Mouse (Mus musculus) midbrain, embryonic 10.5 days (tissue): ENCODE measurements at regions not wholly inside any gene's neighbourhood (a gene's known extent, or its start where the extent isn't known, plus 50 kb on each side); places are given as distances from the start of the nearest gene placed in this dataset.

Source experiments
- DNase-seq: peaks from one replicate; pipeline ENCODE4 v3.0.0-alpha.2; 2017; ENCODE audit warnings: low spot score
- H3K27ac ChIP-seq: fragments of 300-500 bp; sonication (generic); replicated peaks from 2 replicates; pipeline ENCODE4 v1.5.1; 2016; ENCODE audit warnings: mild to moderate bottlenecking
- H3K27me3 ChIP-seq: fragments of 300-500 bp; sonication (generic); 2 replicates; pipeline ENCODE4 v1.6.1; 2016; ENCODE audit warnings: low read depth, mild to moderate bottlenecking; ENCODE audit not compliant: poor library complexity, severe bottlenecking
- H3K36me3 ChIP-seq: fragments of 300-500 bp; sonication (generic); 2 replicates; pipeline ENCODE4 v1.6.1; 2016; ENCODE audit warnings: mild to moderate bottlenecking, moderate library complexity
- H3K4me1 ChIP-seq: fragments of 300-500 bp; sonication (generic); 2 replicates; pipeline ENCODE4 v1.6.1; 2016
- H3K4me3 ChIP-seq: fragments of 300-500 bp; sonication (generic); 2 replicates; pipeline ENCODE4 v1.5.1; 2016; ENCODE audit warnings: mild to moderate bottlenecking, moderate library complexity
- H3K9me3 ChIP-seq: fragments of 300-500 bp; sonication (generic); replicated peaks from 2 replicates; pipeline ENCODE4 v1.6.1; 2016; ENCODE audit warnings: mild to moderate bottlenecking
- WGBS: fragments of 180-500 bp; shearing (Covaris S2); methylation state at CpG from one replicate; pipeline ENCODE4 v1.1.7; 2016; 5-methylcytosine and 5-hydroxymethylcytosine counted together

DNA sequence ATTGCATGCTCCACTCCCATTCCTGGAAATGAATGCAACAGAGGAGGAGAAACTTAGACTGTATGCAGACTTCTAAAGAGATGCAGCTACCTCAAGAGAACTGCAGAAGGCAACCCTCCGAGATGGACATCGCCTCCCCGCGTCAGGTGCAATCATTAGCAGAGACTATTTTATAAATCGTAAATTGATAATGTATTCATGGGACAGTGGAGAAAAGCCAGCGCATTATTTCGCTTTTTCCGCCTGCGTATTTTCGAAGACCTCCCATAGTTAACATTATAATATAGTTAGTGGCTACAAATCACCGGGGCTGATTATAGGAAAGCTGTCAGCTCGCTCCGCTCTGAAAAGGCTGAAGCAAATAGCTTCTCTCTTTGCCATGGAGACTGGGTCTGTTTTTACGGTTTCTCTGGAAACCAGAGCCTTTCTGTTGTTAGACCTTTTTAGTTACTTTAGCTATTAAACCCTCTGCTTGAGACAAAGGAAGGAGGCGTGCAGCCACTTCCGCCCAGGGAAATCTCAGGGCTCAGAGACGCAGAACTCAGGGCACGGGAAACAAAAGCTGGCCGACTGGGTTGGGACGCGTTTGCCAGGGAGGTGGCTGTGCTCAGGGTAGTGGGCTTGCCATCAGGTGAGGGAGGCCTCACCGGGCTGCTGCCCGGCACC is 113.0 kb upstream of the A230072I06Rik start:
- peak overlapping the region; percentile 33 for H3K4me3 ChIP-seq
- DNase-seq = peak; percentile 53
- H3K27ac ChIP-seq = peak overlapping the region; percentile 82
- H3K4me1 ChIP-seq = peaks cover 57% of the 10 kb centered on the region
- no peaks in the 10 kb centered on the region for H3K36me3 ChIP-seq
- 26% methylated on average over 23 of the region's 23 CpGs for WGBS
- H3K9me3 ChIP-seq = no peaks in the 10 kb centered on the region
- H3K27me3 ChIP-seq = peaks cover 82% of the 10 kb centered on the region

DNA sequence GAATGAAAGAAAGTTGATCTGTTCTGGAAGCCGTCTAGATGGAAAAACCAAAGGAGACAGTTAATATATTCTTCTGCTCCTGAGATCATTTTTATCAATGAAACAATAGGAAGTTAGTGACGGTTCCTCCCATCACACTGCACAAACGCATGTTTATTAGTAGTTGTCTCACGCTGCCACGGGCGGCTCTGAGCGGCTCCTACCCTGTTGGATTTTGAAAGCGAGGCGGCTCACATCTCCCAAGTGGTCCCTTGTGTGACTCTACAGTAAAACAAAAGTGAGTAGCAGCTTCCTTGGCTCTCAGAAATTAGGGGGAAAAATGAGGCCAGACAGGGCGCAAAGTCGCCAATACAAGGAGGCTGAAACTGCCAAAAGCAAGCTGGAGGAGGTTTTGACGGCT is 106.8 kb upstream of the A230072I06Rik start:
- no peaks in the 10 kb centered on the region for H3K36me3 ChIP-seq
- peaks cover 64% of the 10 kb centered on the region for H3K27me3 ChIP-seq
- DNase-seq = no peak
- WGBS = 90% methylated on average over 12 of the region's 12 CpGs
- no peak overlapping the region for H3K27ac ChIP-seq
- peaks cover 22% of the 10 kb centered on the region for H3K4me1 ChIP-seq
- H3K9me3 ChIP-seq = no peaks in the 10 kb centered on the region
- no peak overlapping the region for H3K4me3 ChIP-seq

DNA sequence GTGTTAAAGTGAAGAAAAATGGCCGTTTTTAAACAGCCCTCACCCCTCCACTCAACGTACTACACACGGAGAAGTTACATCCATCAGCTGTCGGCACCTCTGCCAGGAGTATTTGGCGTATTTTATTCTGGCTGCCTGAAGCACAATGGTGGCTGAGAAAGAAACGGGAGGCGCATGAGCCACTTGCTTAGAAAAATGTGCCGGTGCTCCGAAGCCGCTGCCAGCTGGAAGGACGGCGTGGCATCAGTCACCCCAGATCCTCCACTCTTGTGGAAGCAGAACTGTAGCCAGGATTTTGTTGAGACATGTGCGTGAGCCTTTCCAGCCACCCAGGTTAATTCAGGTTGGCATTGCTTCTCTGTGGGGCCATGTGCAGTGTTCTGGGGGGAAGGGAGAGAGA is 103.1 kb upstream of the A230072I06Rik start:
- H3K4me1 ChIP-seq = peaks cover 5% of the 10 kb centered on the region; the same call in 1 of the 2 replicates
- no peak overlapping the region for H3K27ac ChIP-seq
- no peak for DNase-seq
- no peaks in the 10 kb centered on the region for H3K36me3 ChIP-seq
- no peaks in the 10 kb centered on the region for H3K9me3 ChIP-seq
- H3K4me3 ChIP-seq = no peak overlapping the region
- 93% methylated on average over 13 of the region's 13 CpGs for WGBS
- peaks cover 31% of the 10 kb centered on the region for H3K27me3 ChIP-seq

DNA sequence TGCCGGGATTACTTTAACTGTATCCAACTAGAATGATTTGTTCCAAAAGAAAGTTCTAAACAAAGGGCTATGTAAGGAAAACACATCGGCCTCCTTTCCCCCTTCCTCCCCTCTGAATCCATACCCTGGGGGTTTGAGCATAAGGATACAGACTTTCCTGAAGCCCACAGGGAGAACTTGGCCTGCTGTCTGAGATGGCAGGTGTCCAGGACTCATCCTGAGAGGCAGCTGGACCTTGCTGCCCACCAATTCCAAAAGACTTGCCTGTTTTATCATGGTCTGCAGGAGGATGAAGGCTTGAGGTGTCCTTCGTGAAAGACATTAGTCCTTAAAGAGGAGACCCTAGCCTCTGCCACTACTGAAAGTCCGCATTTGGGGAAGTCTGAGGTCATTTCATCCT is 94.0 kb upstream of the A230072I06Rik start:
- no peaks in the 10 kb centered on the region for H3K36me3 ChIP-seq
- 81% methylated on average over 4 of the region's 4 CpGs for WGBS

DNA sequence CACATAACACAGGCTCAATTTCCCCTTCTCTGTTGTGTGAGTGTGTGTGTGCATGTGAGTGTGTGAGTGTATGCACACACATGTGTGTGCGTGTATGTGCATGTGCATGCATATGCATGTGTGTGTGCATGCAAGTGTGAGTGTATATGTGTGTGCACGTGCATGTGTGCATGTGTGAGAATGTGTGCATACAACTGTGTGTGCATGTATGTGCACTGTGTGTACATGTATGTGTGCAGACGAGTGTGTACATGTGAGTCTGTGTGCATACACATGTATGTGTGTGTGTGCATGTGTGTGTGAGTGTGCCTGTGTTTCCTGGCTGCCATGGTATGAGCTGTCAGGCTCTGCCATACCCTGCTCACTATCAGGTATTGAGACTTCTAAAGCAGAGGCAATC is 91.3 kb upstream of the A230072I06Rik start:
- WGBS = 85% methylated on average over 3 of the region's 3 CpGs
- no peaks in the 10 kb centered on the region for H3K9me3 ChIP-seq
- H3K4me1 ChIP-seq = peaks cover 8% of the 10 kb centered on the region; the same call in 1 of the 2 replicates
- no peak overlapping the region for H3K4me3 ChIP-seq
- H3K27ac ChIP-seq = no peak overlapping the region
- no peak for DNase-seq
- H3K36me3 ChIP-seq = no peaks in the 10 kb centered on the region
- H3K27me3 ChIP-seq = peaks cover 23% of the 10 kb centered on the region

More for the DNA sequence above, 94.0 kb upstream of the A230072I06Rik start:
- peaks cover 8% of the 10 kb centered on the region; the same call in 1 of the 2 replicates for H3K4me1 ChIP-seq
- no peak overlapping the region for H3K27ac ChIP-seq
- DNase-seq = no peak
- H3K9me3 ChIP-seq = no peaks in the 10 kb centered on the region
- peaks cover 38% of the 10 kb centered on the region for H3K27me3 ChIP-seq
- no peak overlapping the region for H3K4me3 ChIP-seq

DNA sequence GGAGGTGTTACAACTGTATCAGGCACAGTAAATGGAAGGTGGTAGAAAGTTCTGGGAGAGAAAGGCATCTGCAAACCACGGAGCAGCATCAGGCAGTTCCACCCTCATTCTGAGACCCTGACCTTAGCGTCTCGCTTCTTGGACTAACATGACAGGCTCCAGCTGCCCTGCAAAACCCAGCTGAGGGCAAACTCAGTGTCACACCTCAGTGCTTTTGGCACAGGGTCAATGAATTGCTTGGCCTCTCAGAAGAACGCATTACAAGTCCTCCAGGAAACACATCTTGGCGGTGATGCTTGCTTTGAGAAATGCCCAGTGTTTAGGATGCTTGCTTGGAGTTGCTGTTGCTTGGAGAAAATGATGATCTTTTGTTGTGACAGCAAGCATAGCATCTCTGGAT is 90.2 kb upstream of the A230072I06Rik start:
- Histone ChIP-seq H3K9me3 (no peaks in the 10 kb centered on the region), H3K36me3 (no peaks in the 10 kb centered on the region), H3K27ac (no peak overlapping the region), H3K4me1 (peaks cover 8% of the 10 kb centered on the region; the same call in 1 of the 2 replicates), H3K4me3 (no peak overlapping the region), H3K27me3 (peaks cover 17% of the 10 kb centered on the region; the same call in 1 of the 2 replicates)
- DNase-seq = no peak
- WGBS = 74% methylated on average over 5 of the region's 5 CpGs

DNA sequence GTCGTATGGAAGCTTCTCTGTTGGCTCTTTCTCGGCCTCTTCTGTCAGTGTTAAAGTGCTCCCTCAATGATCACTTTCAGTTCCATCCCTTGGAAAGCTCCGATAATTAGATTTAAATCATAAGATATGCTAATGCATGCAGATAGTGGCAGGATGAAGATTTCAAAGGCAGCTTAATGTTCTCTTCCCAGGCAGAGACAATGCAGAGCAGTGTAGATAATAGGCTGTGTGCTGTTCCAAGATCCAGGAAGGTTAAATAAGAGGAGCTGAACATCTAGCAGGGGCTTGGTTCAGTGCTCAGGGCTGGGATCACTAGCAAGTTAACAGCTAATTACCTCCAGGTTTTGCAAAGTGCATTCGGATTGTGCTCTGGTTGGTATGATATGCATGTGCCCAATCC is 89.7 kb upstream of the A230072I06Rik start:
- H3K27ac ChIP-seq = no peak overlapping the region
- H3K4me3 ChIP-seq = no peak overlapping the region
- WGBS = 73% methylated on average over 4 of the region's 4 CpGs
- DNase-seq = no peak
- H3K36me3 ChIP-seq = no peaks in the 10 kb centered on the region
- H3K27me3 ChIP-seq = peaks cover 17% of the 10 kb centered on the region; the same call in 1 of the 2 replicates
- no peaks in the 10 kb centered on the region for H3K9me3 ChIP-seq
- H3K4me1 ChIP-seq = peaks cover 8% of the 10 kb centered on the region; the same call in 1 of the 2 replicates

DNA sequence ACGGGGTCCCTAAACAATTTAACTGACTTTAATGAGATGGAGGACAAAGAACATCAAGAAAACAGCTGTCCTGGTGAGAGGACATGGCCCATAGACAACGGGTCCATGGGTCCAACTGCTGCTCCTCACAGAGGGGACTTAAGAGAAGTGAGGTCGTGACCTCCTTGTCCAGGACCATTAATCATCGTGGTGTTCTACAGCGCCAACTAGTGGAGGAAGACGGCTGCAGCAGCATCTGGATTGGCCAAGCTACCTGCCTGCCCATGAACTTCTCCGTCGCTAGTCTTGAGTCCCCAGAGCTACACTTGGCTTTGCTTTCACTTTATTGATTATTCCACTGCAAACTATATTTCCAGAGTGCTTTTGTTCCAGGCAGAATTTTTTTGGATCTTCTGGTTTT is 86.6 kb upstream of the A230072I06Rik start:
- peaks cover 10% of the 10 kb centered on the region for H3K4me1 ChIP-seq
- H3K4me3 ChIP-seq = no peak overlapping the region
- H3K27me3 ChIP-seq = peaks cover 16% of the 10 kb centered on the region; the same call in 1 of the 2 replicates
- no peaks in the 10 kb centered on the region for H3K9me3 ChIP-seq
- DNase-seq = peak; percentile 43
- 28% methylated on average over 8 of the region's 8 CpGs for WGBS
- H3K36me3 ChIP-seq = no peaks in the 10 kb centered on the region
- H3K27ac ChIP-seq = no peak overlapping the region

DNA sequence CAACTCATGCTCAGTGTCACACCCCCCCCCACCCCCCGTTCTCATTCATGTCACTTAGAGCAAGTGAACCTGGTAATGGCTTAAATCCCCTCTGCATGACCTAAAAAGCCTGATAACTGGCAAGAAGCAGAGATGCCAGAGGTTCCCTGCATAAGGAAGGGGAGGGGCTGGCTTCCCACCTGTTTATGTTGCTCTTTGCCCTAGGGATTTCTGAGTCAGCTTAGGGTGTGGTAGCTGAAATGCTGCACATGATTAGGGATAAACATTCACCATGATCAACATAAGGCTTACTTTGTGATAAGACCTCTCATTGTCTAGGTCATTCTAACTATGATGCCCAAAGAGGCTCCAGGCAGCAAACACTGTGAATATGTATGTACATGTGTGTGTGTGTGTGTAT is 72.7 kb upstream of the A230072I06Rik start:
- H3K27ac ChIP-seq = no peak overlapping the region
- H3K4me3 ChIP-seq = no peak overlapping the region
- H3K4me1 ChIP-seq = peaks cover 15% of the 10 kb centered on the region
- no peaks in the 10 kb centered on the region for H3K36me3 ChIP-seq
- peaks cover 38% of the 10 kb centered on the region for H3K27me3 ChIP-seq
- 88% methylated on average over 1 of the region's 1 CpGs for WGBS
- no peak for DNase-seq
- H3K9me3 ChIP-seq = no peaks in the 10 kb centered on the region

DNA sequence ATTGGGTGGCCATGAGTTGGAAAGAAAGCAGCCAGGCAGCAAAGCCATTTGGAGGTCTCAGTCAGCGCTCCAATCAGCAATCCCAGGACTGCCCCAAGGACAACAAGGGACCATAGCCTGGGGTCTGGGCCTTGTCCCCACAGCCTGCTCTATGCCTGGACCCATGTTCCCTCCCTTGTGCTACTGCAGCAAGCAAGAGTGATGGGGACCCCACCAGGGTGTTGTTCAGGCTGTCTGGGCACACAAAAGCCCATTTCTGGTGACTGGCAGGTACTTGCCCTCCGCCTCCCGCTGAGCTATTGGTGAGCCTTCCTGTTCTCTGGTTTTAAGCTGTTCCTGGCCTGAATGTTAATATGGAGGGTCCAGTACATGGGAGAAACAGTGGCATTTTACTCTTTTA is 71.2 kb upstream of the A230072I06Rik start:
- no peak for DNase-seq
- Histone ChIP-seq H3K9me3 (no peaks in the 10 kb centered on the region), H3K27me3 (peaks cover 53% of the 10 kb centered on the region), H3K4me3 (no peak overlapping the region), H3K4me1 (peaks cover 15% of the 10 kb centered on the region), H3K27ac (no peak overlapping the region), H3K36me3 (no peaks in the 10 kb centered on the region)
- 87% methylated on average over 3 of the region's 3 CpGs for WGBS

DNA sequence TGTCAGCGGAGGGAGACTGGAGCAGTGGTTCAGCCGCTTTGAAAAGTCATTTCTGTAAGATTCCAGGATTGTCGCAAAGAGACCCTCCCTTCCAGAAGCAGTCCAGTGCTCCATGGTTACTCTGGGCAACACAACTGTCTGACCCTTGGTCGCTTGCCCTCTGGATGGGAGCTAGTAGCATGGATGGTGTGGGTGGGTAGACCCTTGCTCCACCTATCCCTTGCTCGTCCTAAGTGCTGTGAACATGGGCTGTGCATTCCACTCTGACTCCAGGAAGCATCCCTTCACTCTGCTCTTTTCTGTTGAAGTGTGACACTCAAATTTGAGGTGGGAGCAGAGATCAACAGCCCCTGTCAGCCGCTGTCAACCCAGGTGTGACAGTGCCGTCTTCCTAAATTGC is 64.8 kb upstream of the A230072I06Rik start:
- 44% methylated on average over 7 of the region's 7 CpGs for WGBS
- Histone ChIP-seq H3K4me3 (peak overlapping the region; percentile 34; the same call in 1 of the 2 replicates), H3K4me1 (peaks cover 28% of the 10 kb centered on the region), H3K9me3 (no peaks in the 10 kb centered on the region), H3K27ac (no peak overlapping the region), H3K36me3 (no peaks in the 10 kb centered on the region), H3K27me3 (peaks cover 99% of the 10 kb centered on the region)
- DNase-seq = no peak

DNA sequence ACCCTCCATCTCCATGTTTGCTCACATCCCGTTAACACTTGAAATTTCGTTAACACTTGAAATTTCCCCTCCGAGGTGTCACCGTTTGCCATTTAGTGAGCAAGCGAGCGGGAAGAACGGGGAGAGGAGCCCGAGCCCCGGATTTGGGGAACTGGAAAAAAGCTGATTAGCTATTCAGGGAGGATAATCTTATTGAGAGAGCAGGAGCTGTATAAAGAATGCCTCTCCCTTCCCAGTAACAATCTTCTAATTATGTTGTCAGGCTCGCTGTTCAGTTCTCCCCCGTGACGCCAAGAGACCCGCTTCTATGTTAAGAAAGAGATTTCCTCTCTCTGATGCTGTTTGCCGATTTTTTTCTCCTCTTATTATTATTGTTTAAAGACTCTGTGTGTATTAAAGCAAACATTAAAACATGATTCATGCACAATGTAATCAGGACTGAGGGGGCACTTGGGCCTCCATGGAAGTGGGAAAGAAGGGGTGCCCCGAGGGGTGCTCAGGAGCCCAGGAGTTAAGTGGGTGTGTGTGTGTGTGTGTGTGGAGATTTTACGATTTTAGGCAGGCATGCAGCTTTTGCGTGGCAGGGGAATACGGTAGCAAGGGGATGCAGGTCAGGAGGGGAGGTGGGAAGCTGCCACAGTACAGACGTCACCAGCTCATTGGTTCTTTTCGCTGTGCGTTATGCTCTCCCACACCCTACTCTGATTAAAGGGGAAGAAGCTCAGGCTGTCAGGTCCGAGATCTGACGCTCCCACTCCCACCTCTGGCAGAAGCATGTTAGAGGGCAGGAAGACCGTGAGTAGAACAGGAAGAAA is 64.2 kb upstream of the A230072I06Rik start:
- Histone ChIP-seq H3K4me1 (peaks cover 28% of the 10 kb centered on the region), H3K9me3 (no peaks in the 10 kb centered on the region), H3K4me3 (peak overlapping the region; percentile 34), H3K36me3 (no peaks in the 10 kb centered on the region), H3K27ac (0 out of 2 replicates have a peak overlapping the region, but pooled peaks have one; percentile 24), H3K27me3 (peaks cover 99% of the 10 kb centered on the region)
- WGBS = 21% methylated on average over 24 of the region's 24 CpGs
- DNase-seq = peak; percentile 24

DNA sequence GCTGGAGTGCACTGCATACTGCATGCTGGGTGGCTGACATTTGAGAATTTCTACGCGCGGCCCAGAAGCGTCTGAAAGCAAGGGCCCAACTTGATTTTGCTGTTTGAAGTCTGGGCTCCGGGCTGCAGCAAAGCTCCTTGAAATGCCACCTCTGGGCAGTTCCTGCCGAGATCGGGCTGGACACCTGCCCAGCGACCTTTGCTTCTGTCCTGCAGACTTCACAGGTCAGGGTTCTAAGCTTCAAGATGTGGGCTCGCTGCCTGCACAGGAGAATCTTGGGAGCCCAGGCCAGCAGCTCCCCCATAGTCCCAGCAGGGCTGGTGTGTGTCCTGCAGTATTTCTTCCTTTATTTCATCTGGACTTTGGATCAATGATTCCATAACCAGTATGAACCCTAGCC is 57.1 kb upstream of the A230072I06Rik start:
- H3K4me1 ChIP-seq = peaks cover 5% of the 10 kb centered on the region; the same call in 1 of the 2 replicates
- H3K27me3 ChIP-seq = peaks cover 64% of the 10 kb centered on the region
- no peaks in the 10 kb centered on the region for H3K36me3 ChIP-seq
- DNase-seq = no peak
- no peaks in the 10 kb centered on the region for H3K9me3 ChIP-seq
- H3K27ac ChIP-seq = no peak overlapping the region
- WGBS = 81% methylated on average over 9 of the region's 9 CpGs
- no peak overlapping the region for H3K4me3 ChIP-seq
